Mouse (Mus musculus) bone marrow macrophage, adult 2 months (primary cell): ENCODE results near the gene Slc7a1.

Experiments
- CTCF ChIP-seq: IDR thresholded peaks from 2 replicates; pipeline ENCODE4 v1.5.1; 2012; ENCODE audit warnings: low read depth, mild to moderate bottlenecking, low read length, moderate library complexity
- POLR2A ChIP-seq: IDR thresholded peaks from 2 replicates; pipeline ENCODE4 v1.6.1; 2012; ENCODE audit warnings: mild to moderate bottlenecking, low read depth, low read length, borderline replicate concordance

DNA sequence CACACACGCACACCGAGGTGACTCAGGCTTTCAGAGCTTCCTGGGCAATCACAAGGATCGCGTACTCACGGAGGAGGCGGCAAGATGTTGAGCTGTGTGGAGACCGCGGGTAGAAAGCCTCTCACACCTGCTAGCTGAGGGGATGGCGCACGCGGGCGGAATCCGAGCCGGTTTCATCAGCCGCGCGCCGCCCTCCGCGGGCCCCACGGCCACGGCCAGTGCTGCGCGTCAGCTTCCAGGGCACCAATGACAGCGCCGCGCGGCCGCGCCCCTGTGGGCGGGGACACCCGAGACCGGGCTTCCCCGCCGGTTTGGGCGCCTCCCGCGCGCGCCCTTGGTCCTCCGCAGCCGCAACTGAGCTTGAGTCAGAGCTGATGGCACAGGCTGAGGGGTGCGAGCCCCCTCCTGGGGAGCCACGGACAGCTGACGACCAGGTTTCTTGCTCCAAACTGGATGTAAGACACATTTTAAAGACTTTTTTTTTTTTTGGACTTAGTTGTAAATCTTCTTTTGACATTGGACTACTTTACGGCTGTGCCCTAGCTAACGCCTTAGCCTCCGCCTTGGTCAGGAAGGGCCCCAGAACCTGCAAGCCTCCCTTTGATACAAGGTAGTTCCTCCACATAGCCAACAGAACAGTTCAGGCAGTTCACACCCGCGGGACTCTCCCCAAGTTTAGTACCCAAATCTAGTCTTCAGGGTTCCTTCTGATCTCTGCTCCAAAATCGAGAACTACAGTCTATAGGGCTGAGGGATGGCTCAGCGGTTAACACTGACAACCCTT is at the start of gene Slc7a1:
- TF ChIP-seq CTCF (no peak), POLR2A (no peak)
